Mouse (Mus musculus) C2C12 (cell line): ENCODE results near the gene Zfp296. TPM values are rescaled to one million over a fixed set of nuclear protein-coding genes. Genes with fewer than 3 reads are reported as not detected.

ENCODE experiments used
- H3K27me3 ChIP-seq: one replicate; pipeline ENCODE4 v1.6.1; 2011; ENCODE audit not compliant: control insufficient read depth, insufficient read depth, insufficient read length
- H3K36me3 ChIP-seq: one replicate; pipeline ENCODE4 v1.6.1; 2011; ENCODE audit not compliant: control insufficient read depth, insufficient read depth
- H3K4me3 ChIP-seq: one replicate; pipeline ENCODE4 v1.5.1; 2011; ENCODE audit warnings: mild to moderate bottlenecking, control low read depth; ENCODE audit not compliant: poor library complexity, insufficient read depth, severe bottlenecking
- H3K79me2 ChIP-seq: one replicate; pipeline ENCODE4 v1.6.1; 2011; ENCODE audit not compliant: control insufficient read depth, insufficient read depth
- H3K79me3 ChIP-seq: one replicate; pipeline ENCODE4 v1.6.1; 2011; ENCODE audit warnings: low read depth, control low read depth
- H3ac ChIP-seq: one replicate; pipeline ENCODE3; 2011; ENCODE audit warnings: low read depth; ENCODE audit not compliant: control insufficient read depth, insufficient read length
- CEBPB ChIP-seq: IDR thresholded peaks from one replicate; pipeline ENCODE4 v1.6.1; 2011; ENCODE audit warnings: low read depth, mild to moderate bottlenecking, control low read depth, moderate library complexity
- CTCF ChIP-seq: IDR thresholded peaks from one replicate; pipeline ENCODE4 v1.5.1; 2011; ENCODE audit not compliant: control insufficient read depth, insufficient read depth, insufficient read length
- FOSL1 ChIP-seq: IDR thresholded peaks from one replicate; pipeline ENCODE4 v1.8.0; 2011; ENCODE audit warnings: mild to moderate bottlenecking, low read length; ENCODE audit not compliant: poor library complexity, insufficient read depth, severe bottlenecking
- MAX ChIP-seq: IDR thresholded peaks from one replicate; pipeline ENCODE4 v1.6.1; 2011; ENCODE audit warnings: mild to moderate bottlenecking, control low read depth
- MYOD1 ChIP-seq: IDR thresholded peaks from one replicate; pipeline ENCODE4 v1.6.1; 2011; ENCODE audit warnings: low read depth; ENCODE audit not compliant: control insufficient read depth, insufficient read length
- MYOG ChIP-seq: IDR thresholded peaks from one replicate; pipeline ENCODE4 v1.6.1; 2011; ENCODE audit not compliant: control insufficient read depth, insufficient read length; ENCODE audit errors: extremely low read depth
- USF1 ChIP-seq: IDR thresholded peaks from one replicate; pipeline ENCODE4 v1.6.1; 2011; ENCODE audit warnings: low read depth, mild to moderate bottlenecking, control low read depth, moderate library complexity
- polyA plus RNA-seq: library from polyadenylated mRNA; unstranded; fragments of >200 nt; fragmentation: generic; extraction: Trizol; gene quantifications from one replicate; pipeline ENCODE4 v1.2.1, GENCODE M21; 2012; ENCODE audit warnings: missing spikeins

The Zfp296 gene
- polyA plus RNA-seq, 1 experiment = 1.9 TPM

DNA sequence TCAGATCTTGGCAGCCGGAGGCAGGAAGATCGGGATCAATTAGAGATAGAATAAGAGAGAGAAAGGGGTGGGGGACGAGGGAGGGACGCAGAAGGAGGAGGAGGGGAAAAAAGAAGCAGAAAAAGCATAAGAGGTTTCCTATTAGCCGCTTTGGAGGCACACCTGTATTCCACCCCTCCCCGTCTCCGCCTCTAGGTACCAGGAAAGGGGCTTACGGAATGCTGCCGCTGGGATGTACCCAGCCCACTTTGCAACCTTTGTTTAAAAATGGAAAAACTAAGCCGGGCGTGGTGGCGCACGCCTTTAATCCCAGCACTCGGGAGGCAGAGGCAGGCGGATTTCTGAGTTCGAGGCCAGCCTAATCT, 3.3 kb upstream of the Zfp296 start:
- peaks cover 29% of the 10 kb centered on the region for H3K79me3 ChIP-seq
- no peaks in the 10 kb centered on the region for H3K27me3 ChIP-seq
- TF ChIP-seq MAX = no peak
- TF ChIP-seq CTCF = no peak
- no peak for TF ChIP-seq MYOD1
- TF ChIP-seq CEBPB = no peak
- no peak for TF ChIP-seq MYOG
- TF ChIP-seq USF1 = no peak
- TF ChIP-seq FOSL1 = no peak
- peak overlapping the region; percentile 56 for H3K4me3 ChIP-seq
- peaks cover 42% of the 10 kb centered on the region for H3K79me2 ChIP-seq
- H3K36me3 ChIP-seq = peaks cover 4% of the 10 kb centered on the region
- H3ac ChIP-seq = peak overlapping the region; percentile 25

DNA sequence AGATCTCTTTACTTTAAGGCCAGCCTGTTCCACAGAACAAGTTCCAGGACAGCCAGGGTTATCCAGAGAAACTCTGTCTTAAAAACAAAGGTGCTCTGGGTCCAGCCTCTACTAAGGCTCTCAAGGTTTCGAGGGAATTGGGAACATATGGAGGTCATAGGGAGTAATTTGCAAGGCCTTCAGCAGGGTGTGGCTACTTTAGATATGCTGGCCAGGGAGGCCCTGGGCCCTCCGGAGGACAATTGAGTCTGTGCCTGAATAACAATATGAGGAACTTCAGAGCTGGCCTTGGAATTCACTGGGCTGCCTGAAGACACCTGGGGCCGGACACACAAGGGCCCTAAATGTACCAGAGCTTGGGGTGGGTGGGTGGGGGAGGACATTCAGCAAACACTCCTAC, 1.5 kb upstream of the Zfp296 start:
- Histone ChIP-seq H3K27me3 (no peaks in the 10 kb centered on the region), H3K36me3 (no peaks in the 10 kb centered on the region)
- no peak for TF ChIP-seq FOSL1
- no peak for TF ChIP-seq MAX
- no peak for TF ChIP-seq CTCF
- no peak for TF ChIP-seq MYOD1
- TF ChIP-seq CEBPB = no peak
- TF ChIP-seq USF1 = no peak
- TF ChIP-seq MYOG = no peak

DNA sequence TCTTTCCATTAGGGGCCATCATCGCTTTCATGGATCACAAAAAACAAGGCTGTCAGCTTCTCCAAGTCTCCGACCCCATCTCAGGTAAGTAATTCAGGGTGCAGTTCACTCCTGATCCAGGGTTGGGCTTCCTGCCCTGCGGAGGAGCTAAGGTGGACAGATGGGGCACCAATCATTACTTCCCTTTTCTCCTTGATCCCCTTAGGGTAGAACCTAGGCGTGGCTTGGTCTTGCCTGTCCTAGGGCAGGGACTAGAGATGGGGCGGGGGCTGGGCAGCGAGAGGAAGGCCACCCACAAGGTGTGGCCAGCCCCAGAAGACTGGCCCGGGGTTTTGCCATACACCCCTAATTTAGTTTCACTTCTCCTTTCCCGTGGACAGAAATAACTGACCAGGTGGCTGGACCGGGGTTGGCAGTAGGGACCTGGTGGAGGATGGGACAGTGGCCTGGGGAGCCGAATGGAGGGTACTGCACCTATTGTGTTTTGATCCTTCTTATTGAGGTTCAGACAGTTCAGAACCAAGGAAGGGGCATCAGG, 859 bp downstream of the Zfp296 start:
- Histone ChIP-seq H3K79me2 (peaks cover under 1% of the 10 kb centered on the region), H3K36me3 (no peaks in the 10 kb centered on the region), H3K4me3 (peak overlapping the region; percentile 29), H3K79me3 (no peaks in the 10 kb centered on the region), H3K27me3 (no peaks in the 10 kb centered on the region), H3ac (no peak overlapping the region)
- no peak for TF ChIP-seq CEBPB
- TF ChIP-seq FOSL1 = no peak
- no peak for TF ChIP-seq USF1
- no peak for TF ChIP-seq CTCF
- no peak for TF ChIP-seq MYOD1
- TF ChIP-seq MAX = no peak
- TF ChIP-seq MYOG = no peak

More for the DNA sequence above, 1.5 kb upstream of the Zfp296 start:
- Histone ChIP-seq H3ac (no peak overlapping the region), H3K4me3 (no peak overlapping the region), H3K79me2 (peaks cover 24% of the 10 kb centered on the region), H3K79me3 (peaks cover 20% of the 10 kb centered on the region)

GRCm38 (mm10) chr7:19578436-19578835, 1.3 kb downstream of the Zfp296 start:
- no peaks in the 10 kb centered on the region for H3K36me3 ChIP-seq
- no peak overlapping the region for H3ac ChIP-seq
- H3K4me3 ChIP-seq = peak overlapping the region; percentile 29
- H3K79me3 ChIP-seq = no peaks in the 10 kb centered on the region
- no peaks in the 10 kb centered on the region for H3K79me2 ChIP-seq
- no peak for TF ChIP-seq FOSL1
- TF ChIP-seq CEBPB = no peak
- no peak for TF ChIP-seq MAX
- no peak for TF ChIP-seq CTCF
- TF ChIP-seq MYOD1 = no peak
- no peak for TF ChIP-seq MYOG
- TF ChIP-seq USF1 = no peak
- no peaks in the 10 kb centered on the region for H3K27me3 ChIP-seq

GRCm38 (mm10) chr7:19579751-19580150, 2.7 kb downstream of the Zfp296 start:
- no peaks in the 10 kb centered on the region for H3K27me3 ChIP-seq
- peaks cover 5% of the 10 kb centered on the region for H3K36me3 ChIP-seq

GRCm38 (mm10) chr7:19580634-19581033, 3.5 kb downstream of the Zfp296 start:
- TF ChIP-seq FOSL1 (no peak), MAX (no peak), CEBPB (no peak), MYOD1 (no peak)
- H3K79me2 ChIP-seq = no peaks in the 10 kb centered on the region
- peaks cover 5% of the 10 kb centered on the region for H3K36me3 ChIP-seq
- H3ac ChIP-seq = no peak overlapping the region
- no peak overlapping the region for H3K4me3 ChIP-seq
- no peaks in the 10 kb centered on the region for H3K27me3 ChIP-seq
- no peaks in the 10 kb centered on the region for H3K79me3 ChIP-seq

More at GRCm38 (mm10) chr7:19579751-19580150, 2.7 kb downstream of the Zfp296 start:
- H3K79me3 ChIP-seq = no peaks in the 10 kb centered on the region
- TF ChIP-seq MYOG (no peak), USF1 (no peak), FOSL1 (no peak), CEBPB (no peak), MAX (no peak), MYOD1 (no peak)
- no peaks in the 10 kb centered on the region for H3K79me2 ChIP-seq
- no peak overlapping the region for H3K4me3 ChIP-seq
- no peak overlapping the region for H3ac ChIP-seq
